Mouse (Mus musculus) olfactory bulb, adult 2 months (tissue): Measurements from ENCODE around the gene Mindy3.

Experiments used
- CTCF ChIP-seq: fragments of 200-500 bp; IDR thresholded peaks from 2 replicates; pipeline ENCODE4 v1.5.1; 2012; ENCODE audit warnings: low read depth, mild to moderate bottlenecking, low read length, moderate library complexity; ENCODE audit not compliant: insufficient read depth
- POLR2A ChIP-seq: fragments of 200-500 bp; IDR thresholded peaks from 2 replicates; pipeline ENCODE4 v1.6.1; 2012; ENCODE audit warnings: mild to moderate bottlenecking, low read depth, low read length, moderate library complexity; ENCODE audit not compliant: insufficient read depth

DNA sequence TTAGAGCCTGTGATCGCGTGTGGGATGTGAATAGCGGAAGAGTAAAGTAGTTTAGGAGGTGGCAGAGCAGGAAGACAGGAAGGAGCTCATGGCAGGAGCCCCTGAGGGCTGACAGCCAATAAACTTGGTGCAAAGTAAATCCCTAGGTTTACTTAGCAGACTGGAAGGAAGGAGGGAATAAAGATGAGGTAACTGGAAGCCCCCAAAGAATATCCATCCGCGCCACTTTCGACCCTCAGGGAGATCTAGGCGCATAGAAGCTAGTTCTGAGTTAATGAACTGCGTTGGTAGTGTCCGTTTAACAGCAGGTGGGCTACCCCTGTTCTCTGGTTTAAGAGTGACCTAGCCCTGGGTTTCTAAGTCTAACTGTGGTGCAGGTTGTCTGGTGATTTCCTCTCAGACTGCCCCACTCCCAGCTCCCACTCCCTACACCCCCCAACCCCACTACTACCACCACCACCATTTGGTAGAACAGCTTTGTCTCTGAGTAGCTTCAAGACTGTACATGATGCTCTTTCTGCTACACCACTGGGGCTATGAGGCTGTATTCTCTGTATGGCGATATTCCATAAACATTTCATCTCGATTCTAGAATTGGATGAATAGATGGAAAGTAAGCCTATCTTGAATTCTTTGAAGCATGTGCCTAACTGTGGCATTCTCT is 91.4 kb downstream of the Mindy3 start:
- TF ChIP-seq CTCF = no peak
- TF ChIP-seq POLR2A = no peak
